Mouse (Mus musculus) hindlimb bud, embryonic 11.5 days (tissue): ENCODE results near the gene Cyp27a1.

Experiments used
- DNase-seq: peaks from one replicate; pipeline ENCODE4 v3.0.0-alpha.2; 2012; ENCODE audit warnings: low read depth, low spot score; ENCODE audit errors: extremely low spot score

The Cyp27a1 gene

DNA sequence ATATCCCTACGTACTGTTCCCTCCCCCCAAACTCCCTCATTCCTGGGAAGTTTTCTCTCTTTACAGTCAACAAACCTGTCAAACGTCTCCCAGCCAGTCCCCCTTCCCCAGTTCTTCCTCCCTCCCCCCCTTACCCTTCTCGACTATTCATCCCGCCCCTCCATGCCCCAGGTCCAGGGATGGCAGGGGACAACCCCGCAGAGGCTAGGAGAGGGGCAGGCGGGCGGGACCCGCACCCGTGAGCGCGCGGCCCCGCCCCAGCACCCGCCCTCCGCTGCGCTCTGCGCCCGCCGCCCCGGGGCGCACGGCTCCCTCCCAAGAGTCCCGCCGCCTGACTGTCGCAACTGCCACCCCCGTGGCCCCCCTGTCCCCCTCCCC is 58.1 kb downstream of the Cyp27a1 start:
- no peak for DNase-seq

DNA sequence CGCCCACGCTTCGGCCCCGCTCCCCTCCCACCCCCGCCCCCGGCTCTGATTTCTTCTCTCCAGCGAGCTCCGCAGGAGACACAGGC is 58.3 kb downstream of the Cyp27a1 start, which contains the start of gene Wnt6:
TSS of gene Wnt6 (plus strand) at position 48 of the 86 bp plus-strand sequence.
- no peak for DNase-seq

- no peak for DNase-seq
These were observed 58.7 kb downstream of the Cyp27a1 start for GRCm38 (mm10) chr1:74771931-74772620.

DNA sequence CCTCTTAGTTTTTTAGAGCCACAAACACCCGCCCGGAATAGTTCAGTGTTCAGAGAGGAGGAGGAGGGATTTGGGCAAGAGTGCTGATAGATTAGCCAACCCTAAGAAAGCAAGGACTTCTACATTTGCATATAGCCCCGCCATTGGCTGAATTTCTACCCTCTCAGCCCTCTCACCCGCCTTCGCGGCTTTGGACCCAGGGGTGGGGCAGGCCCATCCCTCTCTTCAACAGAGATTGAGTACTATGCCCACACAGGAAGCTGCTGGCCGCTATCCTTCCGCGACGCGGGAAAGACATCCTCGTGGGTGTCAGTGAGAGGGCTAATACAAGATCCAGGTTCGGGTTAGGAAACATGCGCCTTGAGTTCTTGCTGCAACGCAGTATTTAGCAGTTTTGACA is 59.8 kb downstream of the Cyp27a1 start:
- peak; percentile 42 for DNase-seq

DNA sequence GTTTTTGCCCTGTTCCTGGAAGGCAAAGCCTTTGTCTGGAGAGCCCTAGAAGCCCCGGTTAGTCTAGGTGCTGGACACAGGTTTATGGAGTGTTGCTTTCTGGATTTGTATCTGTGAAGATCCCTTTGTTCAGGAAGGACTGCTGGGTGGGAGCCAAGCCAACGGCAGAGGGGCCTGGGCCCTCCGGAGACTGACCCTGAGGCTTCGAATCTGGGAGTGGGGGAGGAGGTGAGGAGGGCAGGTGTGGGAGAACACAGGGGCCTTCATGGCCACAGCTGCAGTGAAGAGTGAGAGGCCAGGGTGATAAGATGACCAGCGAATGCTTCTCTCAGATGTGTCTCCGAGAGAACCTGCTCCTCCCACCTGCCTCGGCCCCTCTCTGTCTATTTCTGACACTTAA is 60.7 kb downstream of the Cyp27a1 start:
- DNase-seq = no peak

- no peak for DNase-seq
These were observed 62.4 kb downstream of the Cyp27a1 start for GRCm38 (mm10) chr1:74775816-74776215.

GRCm38 (mm10) chr1:74778934-74779486 is 65.6 kb downstream of the Cyp27a1 start:
- no peak for DNase-seq

- no peak for DNase-seq
These were observed 68.7 kb downstream of the Cyp27a1 start for GRCm38 (mm10) chr1:74782045-74782444.

GRCm38 (mm10) chr1:74783554-74783953 is 70.2 kb downstream of the Cyp27a1 start:
- DNase-seq = no peak

DNA sequence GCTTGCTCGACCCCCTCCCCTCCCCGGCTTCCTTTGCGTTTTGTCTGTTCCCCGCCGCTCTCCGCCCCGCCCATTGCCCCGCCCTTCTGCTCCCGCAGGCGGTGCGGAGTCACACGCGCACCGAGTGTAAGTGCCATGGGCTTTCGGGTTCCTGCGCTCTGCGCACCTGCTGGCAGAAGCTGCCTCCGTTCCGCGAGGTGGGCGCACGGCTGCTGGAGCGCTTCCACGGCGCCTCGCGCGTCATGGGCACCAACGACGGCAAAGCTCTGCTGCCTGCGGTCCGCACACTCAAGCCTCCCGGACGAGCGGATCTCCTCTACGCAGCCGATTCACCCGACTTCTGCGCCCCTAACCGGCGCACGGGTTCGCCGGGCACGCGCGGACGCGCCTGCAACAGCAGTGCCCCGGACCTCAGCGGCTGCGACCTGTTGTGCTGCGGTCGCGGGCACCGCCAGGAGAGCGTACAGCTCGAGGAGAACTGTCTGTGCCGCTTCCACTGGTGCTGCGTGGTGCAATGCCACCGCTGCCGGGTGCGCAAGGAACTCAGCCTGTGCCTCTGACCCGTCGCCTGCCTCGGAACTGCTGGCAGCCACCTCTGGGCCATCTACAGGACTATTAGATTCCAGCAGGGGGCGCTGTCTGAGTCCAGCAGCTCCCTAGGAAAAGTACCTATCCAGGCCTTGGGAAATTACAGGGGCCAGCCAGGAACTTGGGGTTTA is 70.8 kb downstream of the Cyp27a1 start:
- DNase-seq = no peak
